Mouse (Mus musculus) spleen, adult 2 months (tissue): Measurements from ENCODE around the gene Gm7579.

Source experiments
- CTCF ChIP-seq: fragments of 200-500 bp; IDR thresholded peaks from 2 replicates; pipeline ENCODE4 v1.5.1; 2011; ENCODE audit warnings: mild to moderate bottlenecking, inconsistent platforms; ENCODE audit not compliant: insufficient read depth, insufficient read length, insufficient replicate concordance; ENCODE audit errors: extremely low read depth
- POLR2A ChIP-seq: fragments of 200-500 bp; IDR thresholded peaks from 2 replicates; pipeline ENCODE4 v1.6.1; 2011; ENCODE audit warnings: low read depth, low read length, inconsistent platforms

DNA sequence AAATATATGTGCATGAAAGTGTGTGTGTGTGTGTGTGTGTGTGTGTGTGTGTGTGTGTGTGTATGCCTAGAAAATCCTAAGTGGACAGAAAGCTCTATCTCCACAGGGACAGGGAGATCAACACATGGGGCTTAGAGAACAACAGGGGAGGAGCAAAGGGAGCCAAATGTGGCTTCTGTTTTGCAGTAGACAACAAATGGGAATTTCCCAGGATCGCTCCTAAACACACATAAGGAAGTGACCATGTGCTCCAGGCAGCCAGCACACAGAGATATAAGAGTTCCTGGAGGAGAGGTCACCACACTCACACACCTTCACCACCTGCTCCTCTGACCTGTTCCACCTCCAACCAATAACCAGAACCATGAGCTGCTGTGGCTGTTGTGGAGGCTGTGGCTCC lies 10.6 kb upstream of the Gm7579 start, which contains the start of gene Krtap5-3:
- TF ChIP-seq POLR2A: no peak
- TF ChIP-seq CTCF: no peak
